Mouse (Mus musculus) thymus, postnatal 14 days (tissue): ENCODE measurements at regions not wholly inside any gene's neighbourhood (a gene's known extent, or its start where the extent isn't known, plus 50 kb on each side); places are given as distances from the start of the nearest gene placed in this dataset.

Source experiments
- DNase-seq: peaks from one replicate; pipeline ENCODE4 v3.0.0; 2021

DNA sequence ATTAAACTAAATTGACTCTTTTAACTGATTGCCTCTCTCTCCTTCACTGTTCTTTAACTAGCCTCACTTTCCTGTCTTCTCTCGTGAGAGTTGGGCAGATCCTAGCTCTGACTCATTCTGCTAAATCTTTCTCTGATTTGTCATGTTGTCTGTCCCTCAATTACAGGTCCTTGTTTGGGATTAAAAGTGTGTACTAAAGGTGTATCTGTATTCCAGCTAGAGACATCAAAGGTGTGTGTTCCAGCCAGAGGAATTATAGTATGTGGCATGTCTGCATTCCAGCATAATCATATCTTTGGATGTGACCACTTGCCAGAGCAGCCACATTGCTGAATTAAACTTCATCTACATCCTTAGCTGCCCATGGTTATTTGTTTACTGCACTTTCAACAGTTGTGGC, 167.5 kb upstream of the Fam83b start:
- no peak for DNase-seq

DNA sequence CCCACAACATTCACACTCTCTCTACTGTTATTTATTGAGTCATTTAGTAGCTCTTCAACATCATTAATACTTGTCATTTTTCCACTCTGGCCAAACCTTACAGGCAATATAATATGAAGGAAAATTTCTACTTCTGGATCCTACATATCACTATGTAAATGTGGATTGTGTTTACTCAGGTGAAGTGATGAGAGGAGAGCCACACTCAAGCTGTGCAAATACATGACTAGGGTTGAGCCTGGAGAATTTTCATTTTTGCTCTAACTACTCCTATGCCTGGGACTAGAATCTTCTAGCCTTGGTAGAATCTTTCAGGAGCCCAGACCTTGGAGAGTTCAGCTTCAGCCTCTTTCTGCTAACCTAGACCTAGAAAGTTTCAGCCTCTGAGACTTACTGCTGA, 166.9 kb upstream of the Fam83b start:
- DNase-seq, result no peak

DNA sequence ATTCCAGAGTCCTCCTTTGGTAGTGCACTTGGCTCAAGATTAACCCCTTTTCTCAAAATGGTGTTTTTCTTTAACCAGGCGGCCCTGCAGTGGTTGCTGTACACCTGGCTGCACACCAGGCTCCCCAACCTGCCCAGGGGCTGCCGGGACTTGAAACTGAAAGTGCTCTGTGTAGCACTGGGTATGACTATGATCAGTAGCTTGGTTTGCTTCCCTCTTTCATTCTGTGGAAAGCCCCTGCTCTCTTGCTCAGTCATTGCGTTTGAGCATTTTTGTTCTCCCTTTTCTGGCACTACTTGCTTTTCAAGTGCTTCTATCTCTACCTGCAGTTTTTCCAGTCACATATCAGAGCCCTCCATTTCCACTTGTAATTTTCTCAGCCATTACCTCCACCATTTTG, 156.0 kb upstream of the Fam83b start:
- DNase-seq, result no peak

DNA sequence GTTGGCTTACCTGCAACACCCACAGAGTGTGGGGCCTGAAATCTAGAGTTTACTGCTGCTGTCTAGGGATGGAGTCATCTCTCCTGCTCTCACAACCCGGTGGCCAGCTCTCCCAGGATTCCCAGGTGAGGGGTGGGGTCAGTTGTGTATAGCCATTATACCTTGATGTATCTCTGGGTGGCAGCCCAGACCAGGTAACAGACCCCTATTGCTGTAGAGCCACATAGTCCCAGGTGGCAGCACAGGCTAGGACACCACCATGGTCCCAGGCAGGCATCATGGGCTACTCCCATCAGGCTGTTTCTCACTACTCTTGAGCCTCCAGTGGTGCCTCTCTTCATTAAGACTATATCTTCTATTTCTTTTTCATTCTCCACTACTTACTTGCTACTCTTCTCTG, 148.9 kb upstream of the Fam83b start:
- no peak for DNase-seq

DNA sequence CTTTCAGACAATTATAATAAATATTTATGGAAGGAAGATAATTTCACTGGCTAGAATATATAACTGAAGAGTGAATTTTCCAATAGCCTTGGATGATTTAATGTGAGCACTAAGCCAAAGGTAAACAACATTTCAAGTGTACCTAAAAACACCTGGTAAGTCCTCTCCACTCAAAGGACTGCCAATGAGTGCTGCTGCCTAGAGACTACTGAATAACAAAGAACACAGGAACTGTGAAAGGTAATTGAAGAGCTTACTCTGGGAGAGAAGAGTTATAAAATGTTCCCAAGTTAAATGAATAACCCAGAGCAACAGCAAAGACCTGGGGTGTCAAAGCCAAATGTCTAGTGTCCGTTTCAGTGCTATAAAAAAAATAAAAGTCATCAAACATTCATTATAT, 139.5 kb upstream of the Fam83b start:
- DNase-seq, result no peak

DNA sequence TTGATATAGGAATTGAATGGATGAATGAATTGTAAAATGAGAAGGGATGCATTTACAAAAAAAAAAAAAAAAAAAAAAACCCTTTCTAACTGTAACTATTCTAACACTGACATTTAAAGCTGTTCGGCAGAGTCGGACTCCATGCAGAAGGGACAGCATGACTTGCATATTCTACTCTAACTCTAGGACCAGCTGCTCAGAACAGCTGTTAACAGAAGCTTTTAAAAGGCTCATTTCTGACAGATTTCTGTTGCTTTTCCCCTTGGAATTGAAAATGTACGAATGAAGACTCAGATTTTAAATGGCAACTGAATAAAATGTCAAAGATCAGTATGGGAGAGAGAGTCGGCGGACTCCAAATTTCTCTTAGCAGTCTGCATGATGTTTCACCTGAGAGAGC, 138.9 kb upstream of the Fam83b start:
- no peak for DNase-seq

DNA sequence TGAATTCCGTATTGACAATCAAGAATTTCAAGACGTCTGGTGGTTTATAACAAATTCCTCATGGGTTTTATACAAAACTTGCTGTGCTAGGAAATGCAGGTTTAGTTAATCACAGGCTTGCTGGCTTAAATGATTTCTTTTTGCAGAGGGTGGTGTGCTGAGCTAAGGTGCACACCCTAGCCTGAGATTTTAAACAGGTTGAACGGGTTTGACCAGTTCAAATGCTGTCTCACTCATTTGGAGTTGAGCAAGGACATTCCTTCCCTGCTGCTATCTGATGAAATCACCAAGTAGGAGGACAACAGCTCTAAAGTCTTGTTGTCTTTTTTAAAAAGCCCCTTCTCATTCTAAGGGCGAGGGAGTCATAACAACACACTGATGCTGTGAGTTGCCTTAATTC, 128.6 kb upstream of the Fam83b start:
- DNase-seq, result no peak

DNA sequence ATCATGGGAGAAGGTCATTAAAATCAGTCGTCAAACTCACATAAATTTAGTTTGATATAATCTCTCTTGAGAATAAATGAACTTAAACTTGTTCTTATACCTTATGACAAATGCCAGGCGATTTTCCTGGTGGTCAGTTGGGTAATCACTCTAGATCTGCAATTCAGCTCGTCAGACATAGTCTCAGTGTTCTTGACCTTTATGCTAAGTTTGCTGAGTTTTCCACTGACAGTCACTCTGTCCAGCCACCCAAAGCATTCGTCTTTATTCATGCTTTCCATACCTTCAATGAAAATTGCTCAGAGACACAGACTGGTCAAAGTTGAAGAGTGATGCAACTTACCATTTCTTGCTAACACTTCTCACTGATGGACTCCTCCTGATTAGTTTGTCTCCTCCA, 126.1 kb upstream of the Fam83b start:
- DNase-seq, result no peak

DNA sequence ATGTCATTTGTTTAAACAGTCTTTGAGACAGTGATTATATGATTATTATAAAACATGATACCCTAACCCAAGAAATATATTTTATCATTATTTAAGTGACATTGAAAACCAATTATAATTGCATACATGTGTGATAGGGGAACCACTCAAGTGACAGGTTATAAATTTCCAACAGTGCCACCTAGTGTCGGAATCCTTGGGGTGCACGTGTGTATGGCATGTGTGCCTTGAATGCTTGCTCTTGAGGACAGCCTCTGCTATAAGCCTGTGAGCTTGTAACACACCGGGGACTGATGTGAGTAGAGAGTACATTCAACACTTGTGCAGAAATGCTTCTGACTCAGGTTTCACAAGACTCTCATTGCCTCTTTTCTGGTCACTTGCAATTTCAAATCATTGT, 93.9 kb upstream of the Fam83b start:
- peak; percentile 33 for DNase-seq

DNA sequence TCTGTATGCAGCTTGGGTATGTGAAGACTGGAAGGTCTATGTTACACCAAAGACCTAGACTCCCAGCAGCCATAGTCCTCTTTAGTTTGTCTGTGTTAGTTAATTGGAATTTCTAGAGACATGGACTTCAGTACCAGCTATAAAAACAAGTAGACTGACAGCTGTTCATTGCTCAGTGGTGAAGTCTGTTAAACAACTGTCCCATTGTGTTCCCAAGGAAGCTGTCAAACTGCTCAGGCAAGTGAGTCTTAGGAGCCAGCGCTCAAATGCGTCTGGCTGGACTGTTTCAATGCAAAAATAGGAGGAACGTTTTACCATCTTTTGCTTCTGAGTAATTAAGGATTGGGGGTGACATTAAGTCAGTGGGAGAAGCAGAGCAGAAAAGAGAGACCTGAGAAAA, 92.9 kb upstream of the Fam83b start:
- DNase-seq, result no peak

DNA sequence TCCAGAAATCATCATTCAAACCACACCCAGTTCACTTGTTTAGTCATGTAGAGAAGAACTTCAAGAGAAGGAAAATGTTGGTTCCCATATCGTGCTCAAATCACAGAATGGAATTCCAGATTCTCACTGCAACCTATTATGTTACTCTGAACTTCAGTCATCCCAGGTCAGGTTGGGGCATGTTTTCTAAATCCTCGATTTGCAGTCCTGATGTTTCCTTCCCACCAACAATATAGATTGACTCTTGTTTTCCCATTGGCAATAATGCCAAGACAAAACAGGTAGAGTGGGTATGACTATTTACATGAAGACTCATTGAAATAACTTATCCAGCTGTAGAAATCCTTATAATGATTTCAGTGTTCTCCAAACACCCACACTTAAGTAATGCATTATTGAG, 86.4 kb upstream of the Fam83b start:
- no peak for DNase-seq

DNA sequence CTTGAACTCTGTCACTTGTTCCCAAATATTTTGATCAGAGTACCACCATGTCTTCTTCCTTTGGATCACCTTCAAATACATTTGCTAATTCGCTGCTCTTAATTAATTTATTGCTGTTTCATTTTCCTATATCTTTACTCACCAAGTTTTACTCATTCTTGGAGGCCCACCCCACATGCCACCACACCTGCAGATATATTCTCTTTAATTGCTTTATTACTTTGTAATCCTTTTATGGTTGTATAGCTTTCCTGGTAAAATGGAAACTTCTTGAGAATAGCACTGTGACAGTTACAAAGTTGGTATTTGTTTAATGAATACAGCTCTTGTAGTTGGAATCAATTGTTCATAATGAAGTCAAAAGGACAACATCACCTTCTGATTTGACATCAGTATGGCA, 82.6 kb upstream of the Fam83b start:
- DNase-seq, result no peak

DNA sequence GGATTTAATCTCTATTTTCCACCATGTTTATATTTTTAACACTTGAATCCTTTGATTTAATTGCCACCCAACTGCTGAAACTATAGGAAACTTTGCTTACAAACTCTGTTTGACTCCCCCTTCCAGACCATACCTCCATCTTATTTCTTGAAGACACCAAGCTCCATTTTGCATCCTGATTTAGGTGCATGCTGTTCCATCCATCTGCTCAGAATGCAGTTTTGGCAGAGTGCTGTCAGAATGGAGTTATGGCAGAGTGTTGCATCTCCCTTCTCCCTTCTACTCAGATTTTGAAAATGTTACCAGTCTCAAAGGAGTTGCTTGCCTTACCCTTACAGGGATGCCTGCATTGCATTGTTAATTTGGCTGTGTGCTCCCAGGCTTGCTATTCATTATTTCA, 79.5 kb upstream of the Fam83b start:
- DNase-seq, result no peak
